Mouse (Mus musculus) bone marrow macrophage, adult 2 months (primary cell): Measurements from ENCODE around the gene Cntn2.

ENCODE experiments used
- CTCF ChIP-seq: IDR thresholded peaks from 2 replicates; pipeline ENCODE4 v1.5.1; 2012; ENCODE audit warnings: low read depth, mild to moderate bottlenecking, low read length, moderate library complexity
- POLR2A ChIP-seq: IDR thresholded peaks from 2 replicates; pipeline ENCODE4 v1.6.1; 2012; ENCODE audit warnings: mild to moderate bottlenecking, low read depth, low read length, borderline replicate concordance

GRCm38 (mm10) chr1:132479438-132479837 is 63.6 kb downstream of the Cntn2 start:
- no peak for TF ChIP-seq POLR2A
- TF ChIP-seq CTCF: no peak
